Mouse (Mus musculus) CH12.LX (cell line): ENCODE measurements around the gene Sar1b.

Experiments used
- CTCF ChIP-seq, 2 experiments: IDR thresholded peaks in 1 of 2; conservative IDR thresholded peaks in 1 of 2; 2 replicates each; pipeline ENCODE4 v1.5.1; 2011 to 2012; ENCODE audit warnings: low read depth in 2 of 2, low read length in 2 of 2, improper control_type of control experiment in 1 of 2, inconsistent platforms in 1 of 2, mild to moderate bottlenecking in 1 of 2, moderate library complexity in 1 of 2
- E2F4 ChIP-seq: IDR thresholded peaks from 2 replicates; pipeline ENCODE4 v1.6.1; 2011; ENCODE audit warnings: low read depth, low read length, improper control_type of control experiment; ENCODE audit not compliant: insufficient replicate concordance
- ELF1 ChIP-seq: IDR thresholded peaks from 2 replicates; pipeline ENCODE4 v1.6.1; 2014; ENCODE audit warnings: low read depth, mild to moderate bottlenecking, inconsistent platforms, low read length, improper control_type of control experiment
- JUND ChIP-seq: conservative IDR thresholded peaks from 2 replicates; pipeline ENCODE4 v1.6.1; 2011; ENCODE audit warnings: low read depth, low read length, improper control_type of control experiment
- POLR2A ChIP-seq: IDR thresholded peaks from 2 replicates; pipeline ENCODE4 v1.6.1; 2011; ENCODE audit warnings: low read depth, mild to moderate bottlenecking, improper control_type of control experiment, low read length
- RCOR1 ChIP-seq: conservative IDR thresholded peaks from 2 replicates; pipeline ENCODE4 v1.6.1; 2012; ENCODE audit warnings: low read depth, mild to moderate bottlenecking, inconsistent platforms, low read length, improper control_type of control experiment
- TCF12 ChIP-seq: IDR thresholded peaks from 2 replicates; pipeline ENCODE4 v1.6.1; 2014; ENCODE audit warnings: low read depth, mild to moderate bottlenecking, inconsistent platforms, low read length, improper control_type of control experiment
- USF1 ChIP-seq: IDR thresholded peaks from 2 replicates; pipeline ENCODE4 v1.6.1; 2014; ENCODE audit warnings: low read depth, mild to moderate bottlenecking, inconsistent platforms, low read length, improper control_type of control experiment

DNA sequence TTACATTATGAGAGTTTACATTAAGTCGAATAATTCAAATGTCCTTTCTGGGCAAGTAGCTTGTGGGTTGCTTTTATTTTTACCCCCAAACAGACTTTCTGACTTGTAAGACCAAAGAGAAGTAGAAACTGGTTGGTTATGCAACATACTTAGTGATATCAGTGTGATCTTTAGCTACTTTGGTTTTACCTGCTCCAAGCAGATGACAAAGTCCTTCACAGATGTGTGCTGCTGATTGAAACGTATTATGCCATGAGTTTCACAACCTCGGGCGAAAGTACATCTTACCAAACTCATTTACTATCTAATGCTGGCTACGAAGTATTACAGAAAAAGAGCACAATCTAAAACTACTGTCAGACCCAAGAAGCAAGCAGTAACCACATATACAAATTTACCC, 5.9 kb upstream of the Sar1b start:
- TF ChIP-seq ELF1 (no peak), CTCF (conservative IDR thresholded peaks at IDR 0.05 in 1 of 2, IDR thresholded peaks at IDR 0.05 in 1 of 2; ENCODE audit: low read depth in 2 of 2, low read length in 2 of 2) (no peak), TCF12 (no peak), POLR2A (no peak), JUND (no peak), E2F4 (no peak), USF1 (no peak), RCOR1 (no peak)
